Mouse (Mus musculus): ENCODE data around the gene Zfhx3. TPM values are rescaled to one million over a fixed set of nuclear protein-coding genes. Genes with fewer than 3 reads are reported as not detected.

Gene Zfhx3
- polyA plus RNA-seq, 1 experiment from 2014 or later: 14.4 TPM

- Histone ChIP-seq H3K4me1 (peaks cover 9% of the 10 kb centered on the region), H3K9me3 (replicated peaks) (no peaks in the 10 kb centered on the region), H3K36me3 (no peaks in the 10 kb centered on the region), H3K27ac (replicated peaks) (no peak overlapping the region), H3K4me3 (no peak overlapping the region), H3K27me3 (ENCODE audit: low read depth, poor library complexity, severe bottlenecking) (no peaks in the 10 kb centered on the region)
- 81% methylated on average over 4 of the region's 4 CpGs for WGBS
- DNase-seq (ENCODE audit: low spot score): no peak
Observed at GRCm38 (mm10) chr8:108070438-108070837, 128.0 kb downstream of the Zfhx3 start.

DNA sequence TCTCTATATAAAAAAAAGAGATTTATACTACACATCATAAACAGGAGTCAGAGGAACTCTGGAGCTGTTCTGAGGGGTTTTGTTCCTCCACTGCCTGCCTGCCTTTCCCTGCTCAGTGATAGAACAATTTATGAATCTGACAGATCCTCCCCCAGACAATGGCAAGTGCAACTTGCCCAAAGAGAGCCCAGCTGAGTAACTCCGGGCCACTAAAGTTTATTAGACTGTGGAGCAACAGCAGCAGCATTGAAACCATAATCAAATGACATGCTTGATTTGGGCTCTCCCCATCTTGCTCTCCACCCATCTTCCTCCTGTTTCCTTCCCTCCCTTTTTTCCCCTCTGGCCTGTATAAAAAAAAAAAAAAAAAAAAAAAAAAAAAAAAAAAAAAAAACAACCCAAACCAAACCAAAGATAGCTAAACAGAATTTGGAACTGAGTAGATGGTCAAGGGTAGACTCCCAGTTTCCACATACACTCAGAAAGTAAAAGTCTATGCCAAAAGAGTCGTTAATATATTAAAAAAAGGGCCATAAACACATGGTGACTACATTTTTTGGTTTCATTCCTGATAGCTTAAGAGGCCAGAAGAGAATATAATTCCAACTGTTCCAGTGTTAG is 129.8 kb downstream of the Zfhx3 start:
- Histone ChIP-seq H3K9me3 (replicated peaks) (no peaks in the 10 kb centered on the region), H3K27ac (replicated peaks) (no peak overlapping the region), H3K27me3 (ENCODE audit: low read depth, poor library complexity, severe bottlenecking) (no peaks in the 10 kb centered on the region), H3K4me3 (no peak overlapping the region), H3K4me1 (peaks cover 9% of the 10 kb centered on the region), H3K36me3 (no peaks in the 10 kb centered on the region)
- WGBS: 62% methylated on average over 2 of the region's 2 CpGs
- no peak for DNase-seq (ENCODE audit: low spot score)

DNA sequence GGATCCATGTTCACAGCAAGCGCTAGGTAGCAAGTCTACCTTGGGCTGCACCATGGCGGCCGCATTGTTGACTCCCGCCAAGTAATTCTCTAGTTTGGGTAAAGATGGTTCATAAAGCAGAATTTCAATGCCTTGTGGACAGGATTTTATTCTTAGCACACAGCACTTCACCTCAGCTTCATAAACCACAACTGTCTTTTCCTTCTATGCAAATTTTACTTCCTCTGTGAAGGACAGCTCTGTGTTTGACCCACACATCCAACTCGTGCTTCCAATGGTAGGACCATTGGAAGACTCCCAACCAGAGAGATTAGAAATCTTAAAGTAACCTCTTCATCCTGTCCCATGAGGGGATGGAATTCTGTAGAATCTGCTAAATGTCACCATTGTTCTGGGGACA is 130.4 kb downstream of the Zfhx3 start:
- peaks cover 9% of the 10 kb centered on the region for H3K4me1 ChIP-seq
- H3K27ac ChIP-seq (replicated peaks): no peak overlapping the region
- H3K9me3 ChIP-seq (replicated peaks): no peaks in the 10 kb centered on the region
- WGBS: 94% methylated on average over 5 of the region's 5 CpGs
- H3K27me3 ChIP-seq (ENCODE audit: low read depth, poor library complexity, severe bottlenecking): no peaks in the 10 kb centered on the region
- no peaks in the 10 kb centered on the region for H3K36me3 ChIP-seq
- no peak overlapping the region for H3K4me3 ChIP-seq
- no peak for DNase-seq (ENCODE audit: low spot score)

DNA sequence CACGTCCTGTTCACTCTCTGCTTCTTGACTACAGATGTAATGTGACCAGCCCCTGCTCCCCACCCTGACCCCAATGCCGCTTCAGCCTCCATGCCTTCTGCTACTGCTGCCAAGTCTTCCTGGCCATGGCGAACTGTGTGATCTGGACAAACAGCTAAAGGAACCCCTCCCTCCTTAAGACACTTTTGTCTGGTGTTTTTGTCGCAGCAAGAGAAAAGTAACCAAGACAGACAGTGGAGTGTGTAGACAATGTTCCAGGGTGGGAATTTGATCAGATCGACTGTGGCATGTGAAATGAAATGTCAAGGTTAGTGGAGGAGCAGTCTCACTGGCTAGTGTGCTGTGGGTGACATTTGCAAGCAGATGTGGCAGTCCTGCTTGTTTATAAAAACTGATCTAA is 132.7 kb downstream of the Zfhx3 start:
- 87% methylated on average over 5 of the region's 5 CpGs for WGBS
- Histone ChIP-seq H3K27me3 (ENCODE audit: low read depth, poor library complexity, severe bottlenecking) (no peaks in the 10 kb centered on the region), H3K36me3 (no peaks in the 10 kb centered on the region), H3K4me1 (no peaks in the 10 kb centered on the region), H3K4me3 (no peak overlapping the region), H3K9me3 (replicated peaks) (no peaks in the 10 kb centered on the region), H3K27ac (replicated peaks) (no peak overlapping the region)
- DNase-seq (ENCODE audit: low spot score): no peak

DNA sequence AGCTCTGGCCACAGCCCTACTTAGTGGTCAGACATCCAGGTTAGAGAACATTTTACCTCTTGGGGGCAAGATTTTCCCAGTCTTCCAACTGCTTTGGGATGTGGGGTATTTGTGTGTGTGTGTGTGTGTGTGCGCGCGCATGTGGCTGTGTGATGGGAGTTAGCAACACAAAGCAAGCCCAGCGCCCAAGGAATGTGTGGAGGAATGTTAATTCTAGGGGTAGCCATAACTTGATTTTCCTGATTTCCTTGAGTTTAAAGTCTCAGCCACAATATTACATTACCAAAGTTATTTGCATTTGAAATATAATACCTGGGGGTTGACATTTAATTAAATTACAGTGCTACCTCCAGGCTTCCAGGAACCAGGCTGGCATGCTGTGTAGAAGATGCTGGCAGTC is 136.3 kb downstream of the Zfhx3 start:
- Histone ChIP-seq H3K9me3 (replicated peaks) (no peaks in the 10 kb centered on the region), H3K27me3 (ENCODE audit: low read depth, poor library complexity, severe bottlenecking) (no peaks in the 10 kb centered on the region), H3K27ac (replicated peaks) (no peak overlapping the region), H3K36me3 (no peaks in the 10 kb centered on the region), H3K4me3 (no peak overlapping the region), H3K4me1 (peaks cover 7% of the 10 kb centered on the region)
- DNase-seq (ENCODE audit: low spot score): no peak
- 92% methylated on average over 4 of the region's 4 CpGs for WGBS

- no peak for DNase-seq (ENCODE audit: low spot score)
- Histone ChIP-seq H3K36me3 (no peaks in the 10 kb centered on the region), H3K27ac (replicated peaks) (no peak overlapping the region), H3K9me3 (replicated peaks) (no peaks in the 10 kb centered on the region), H3K27me3 (ENCODE audit: low read depth, poor library complexity, severe bottlenecking) (no peaks in the 10 kb centered on the region), H3K4me3 (no peak overlapping the region), H3K4me1 (peaks cover 3% of the 10 kb centered on the region; the same call in 1 of the 2 replicates)
- 66% methylated on average over 4 of the region's 4 CpGs for WGBS
Observed at GRCm38 (mm10) chr8:108086913-108087312, 144.5 kb downstream of the Zfhx3 start.

GRCm38 (mm10) chr8:108089632-108090031 is 147.2 kb downstream of the Zfhx3 start:
- peaks cover 3% of the 10 kb centered on the region; the same call in 1 of the 2 replicates for H3K4me1 ChIP-seq
- no peaks in the 10 kb centered on the region for H3K9me3 ChIP-seq (replicated peaks)
- no peak for DNase-seq (ENCODE audit: low spot score)
- H3K36me3 ChIP-seq: no peaks in the 10 kb centered on the region
- H3K27me3 ChIP-seq (ENCODE audit: low read depth, poor library complexity, severe bottlenecking): no peaks in the 10 kb centered on the region
- no peak overlapping the region for H3K4me3 ChIP-seq
- no peak overlapping the region for H3K27ac ChIP-seq (replicated peaks)
- 77% methylated on average over 5 of the region's 5 CpGs for whole genome bisulfite sequencing

DNA sequence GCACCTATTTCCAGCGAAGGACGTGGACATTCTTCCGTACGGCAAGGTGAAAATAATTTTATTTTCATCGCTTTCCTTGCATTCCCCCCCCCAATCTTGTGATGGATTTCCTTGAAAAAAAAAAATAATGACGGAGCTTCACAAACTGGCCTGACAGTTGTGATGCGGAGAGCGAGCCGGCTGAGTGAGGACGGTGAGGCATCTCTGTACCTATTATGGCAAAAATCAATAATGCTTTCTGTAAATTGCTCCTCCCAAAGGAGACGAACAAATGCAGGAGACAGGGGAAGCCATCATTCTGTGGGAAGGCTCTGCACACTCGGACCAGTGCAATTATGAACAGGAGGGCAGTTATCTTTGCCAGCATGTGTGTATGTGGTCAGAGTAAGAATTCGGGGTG is 156.2 kb downstream of the Zfhx3 start:
- H3K9me3 ChIP-seq (replicated peaks): no peaks in the 10 kb centered on the region
- H3K36me3 ChIP-seq: no peaks in the 10 kb centered on the region
- peaks cover 7% of the 10 kb centered on the region for H3K27me3 ChIP-seq (ENCODE audit: low read depth, poor library complexity, severe bottlenecking)
- no peak overlapping the region for H3K27ac ChIP-seq (replicated peaks)
- H3K4me3 ChIP-seq: no peak overlapping the region
- WGBS: 93% methylated on average over 13 of the region's 13 CpGs
- peaks cover 32% of the 10 kb centered on the region for H3K4me1 ChIP-seq
- DNase-seq (ENCODE audit: low spot score): no peak

DNA sequence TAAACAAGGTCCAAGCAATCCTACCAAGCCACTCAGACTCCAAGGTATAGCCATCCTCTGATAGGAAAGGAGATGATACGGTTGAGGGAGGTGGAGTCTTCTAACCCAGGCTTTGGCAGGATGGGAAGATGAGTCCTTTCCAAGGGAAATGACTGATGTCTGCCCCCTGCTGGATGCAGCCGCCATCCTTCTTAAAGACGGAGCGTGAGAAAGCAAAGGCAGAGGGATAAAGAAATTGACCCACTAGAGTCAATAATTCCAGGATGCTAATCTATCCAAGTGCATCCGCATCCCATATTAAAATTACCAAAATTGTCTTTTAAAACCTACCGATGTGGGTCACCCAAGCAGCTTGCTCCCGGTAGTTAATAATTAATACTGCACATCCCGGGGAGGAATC is 158.7 kb downstream of the Zfhx3 start:
- peak; percentile 49 for DNase-seq (ENCODE audit: low spot score)
- no peak overlapping the region for H3K4me3 ChIP-seq
- WGBS: 70% methylated on average over 8 of the region's 8 CpGs
- no peak overlapping the region for H3K27ac ChIP-seq (replicated peaks)
- H3K4me1 ChIP-seq: peaks cover 54% of the 10 kb centered on the region
- H3K27me3 ChIP-seq (ENCODE audit: low read depth, poor library complexity, severe bottlenecking): peaks cover 12% of the 10 kb centered on the region
- H3K9me3 ChIP-seq (replicated peaks): no peaks in the 10 kb centered on the region
- no peaks in the 10 kb centered on the region for H3K36me3 ChIP-seq

DNA sequence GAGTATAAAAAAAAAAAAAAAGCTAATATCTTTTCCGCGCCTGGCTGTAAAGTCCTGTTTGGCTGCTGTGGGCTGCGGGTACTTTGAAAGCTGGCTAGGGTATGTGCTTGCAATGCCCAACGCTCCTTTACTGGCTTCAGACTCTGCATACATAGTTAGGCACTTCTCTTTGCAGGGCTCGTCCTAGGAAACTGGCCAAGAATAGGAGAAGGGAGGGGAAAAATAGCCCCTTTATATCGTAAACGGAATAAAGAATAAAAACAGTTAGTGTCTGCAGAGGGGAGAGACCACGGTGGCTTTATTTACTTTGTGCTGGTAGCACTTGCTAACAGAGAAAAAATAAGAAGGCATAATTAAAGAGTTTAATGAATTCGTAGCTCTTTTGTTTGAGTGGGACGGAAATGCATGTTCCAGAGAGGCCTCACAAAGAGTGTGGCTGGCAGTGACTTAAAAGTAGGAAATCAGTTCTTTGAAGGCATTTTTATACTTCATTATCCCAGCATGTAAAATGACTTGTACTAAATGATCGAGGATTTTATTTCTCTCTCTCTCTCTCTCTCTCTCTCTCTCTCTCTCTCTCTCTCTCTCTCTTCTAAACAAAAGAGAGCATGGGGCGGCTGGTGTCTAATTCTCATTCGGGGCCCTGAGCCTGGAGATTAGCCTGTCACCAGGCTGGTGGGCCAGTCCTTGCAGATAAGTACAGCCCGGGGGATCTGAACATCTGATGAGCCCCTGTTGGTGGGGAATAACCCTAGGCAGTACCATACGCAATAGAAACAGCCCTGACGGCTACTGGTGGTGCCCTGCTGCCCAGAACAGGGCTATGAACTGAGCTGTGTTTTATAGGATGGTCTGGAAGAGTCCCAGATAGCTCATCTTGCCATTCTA is 159.8 kb downstream of the Zfhx3 start:
- Histone ChIP-seq H3K27me3 (ENCODE audit: low read depth, poor library complexity, severe bottlenecking) (peaks cover 12% of the 10 kb centered on the region), H3K4me3 (peak overlapping the region; percentile 26; the same call in 1 of the 2 replicates), H3K36me3 (no peaks in the 10 kb centered on the region), H3K9me3 (replicated peaks) (no peaks in the 10 kb centered on the region), H3K4me1 (peaks cover 54% of the 10 kb centered on the region), H3K27ac (replicated peaks) (peak overlapping the region; percentile 80)
- WGBS: 38% methylated on average over 16 of the region's 16 CpGs
- peak; percentile 36 for DNase-seq (ENCODE audit: low spot score)

DNA sequence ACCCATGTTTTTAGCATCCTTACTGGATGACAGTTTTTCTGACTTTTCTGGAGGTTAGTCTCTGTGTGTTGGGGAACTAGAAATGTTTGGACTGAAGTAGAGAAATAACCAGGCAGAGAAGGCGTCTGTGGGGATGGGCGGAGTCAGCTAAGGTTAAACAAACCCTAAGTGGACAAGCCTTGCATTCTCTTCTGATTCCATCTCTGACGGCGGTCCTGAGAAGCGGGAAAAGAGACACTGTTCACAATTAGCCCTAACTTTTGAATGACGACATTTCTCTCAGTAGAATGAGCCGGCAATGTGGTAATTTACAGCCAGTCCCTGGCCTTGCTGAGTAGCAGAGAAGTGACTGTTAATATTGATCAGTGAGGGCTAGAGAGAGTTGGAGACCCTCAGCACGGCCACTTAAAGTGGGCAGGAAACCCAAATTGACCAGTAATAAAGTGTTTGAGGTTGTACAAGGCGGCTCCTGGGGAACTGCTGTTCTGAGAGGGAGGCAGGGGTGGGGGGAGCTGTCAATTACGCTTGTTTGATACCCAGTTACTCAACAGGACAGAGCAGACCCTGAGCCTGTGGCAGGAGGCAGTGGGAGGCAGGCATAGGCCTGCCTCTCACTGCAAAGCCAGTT is 162.1 kb downstream of the Zfhx3 start:
- no peak for DNase-seq (ENCODE audit: low spot score)
- Histone ChIP-seq H3K4me3 (no peak overlapping the region), H3K27me3 (ENCODE audit: low read depth, poor library complexity, severe bottlenecking) (peaks cover 12% of the 10 kb centered on the region), H3K9me3 (replicated peaks) (no peaks in the 10 kb centered on the region), H3K4me1 (peaks cover 49% of the 10 kb centered on the region), H3K27ac (replicated peaks) (peak overlapping the region; percentile 61), H3K36me3 (no peaks in the 10 kb centered on the region)
- WGBS: 53% methylated on average over 10 of the region's 10 CpGs

DNA sequence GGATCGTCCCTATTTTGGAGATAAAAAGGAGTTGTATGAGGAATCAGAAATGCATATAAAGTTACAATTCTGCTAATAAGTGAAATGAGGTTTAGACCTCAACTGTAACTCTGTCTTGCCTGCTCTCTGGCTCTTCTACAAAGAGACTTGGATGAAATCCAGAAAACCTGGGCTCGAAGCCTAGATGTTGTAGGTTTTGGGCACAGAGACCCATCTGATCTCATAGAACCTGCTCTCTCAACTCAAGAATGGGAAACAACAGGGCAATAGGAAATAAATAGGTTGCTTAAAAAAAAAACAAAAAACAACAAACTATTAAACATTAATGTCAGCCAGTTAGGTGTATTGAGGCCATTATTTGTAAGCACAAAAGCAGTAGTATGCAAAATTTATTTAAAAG is 182.6 kb downstream of the Zfhx3 start:
- WGBS: 93% methylated on average over 2 of the region's 2 CpGs
- Histone ChIP-seq H3K27ac (replicated peaks) (no peak overlapping the region), H3K4me1 (peaks cover 3% of the 10 kb centered on the region; the same call in 1 of the 2 replicates), H3K9me3 (replicated peaks) (no peaks in the 10 kb centered on the region), H3K4me3 (no peak overlapping the region), H3K27me3 (ENCODE audit: low read depth, poor library complexity, severe bottlenecking) (no peaks in the 10 kb centered on the region), H3K36me3 (no peaks in the 10 kb centered on the region)
- DNase-seq (ENCODE audit: low spot score): no peak

DNA sequence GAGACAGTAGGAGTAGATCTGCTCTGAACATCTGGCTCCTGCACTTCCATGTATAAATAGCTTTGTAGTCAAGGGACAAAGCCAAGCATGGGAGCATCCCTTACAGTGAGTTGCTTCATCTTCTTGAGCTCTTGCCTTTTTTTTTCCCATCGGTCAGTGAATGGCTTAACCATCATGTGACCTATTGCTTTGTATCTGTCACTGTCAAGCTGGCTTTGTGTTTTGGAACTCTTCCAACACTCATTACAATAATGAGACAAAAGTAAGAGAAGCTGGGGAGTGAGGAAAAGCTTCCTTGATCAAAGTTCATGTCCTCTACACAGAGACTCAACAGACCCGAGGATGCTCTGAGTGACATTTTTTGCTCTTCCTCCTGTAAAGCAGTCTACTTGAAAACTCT is 183.0 kb downstream of the Zfhx3 start:
- no peak for DNase-seq (ENCODE audit: low spot score)
- Histone ChIP-seq H3K27ac (replicated peaks) (no peak overlapping the region), H3K4me1 (peaks cover 3% of the 10 kb centered on the region; the same call in 1 of the 2 replicates), H3K27me3 (ENCODE audit: low read depth, poor library complexity, severe bottlenecking) (no peaks in the 10 kb centered on the region), H3K36me3 (no peaks in the 10 kb centered on the region), H3K9me3 (replicated peaks) (no peaks in the 10 kb centered on the region), H3K4me3 (no peak overlapping the region)
- 73% methylated on average over 2 of the region's 2 CpGs for WGBS
